Comparison of ENCODE assay signal across 10 mouse cellular contexts in the genomic region with DNA sequence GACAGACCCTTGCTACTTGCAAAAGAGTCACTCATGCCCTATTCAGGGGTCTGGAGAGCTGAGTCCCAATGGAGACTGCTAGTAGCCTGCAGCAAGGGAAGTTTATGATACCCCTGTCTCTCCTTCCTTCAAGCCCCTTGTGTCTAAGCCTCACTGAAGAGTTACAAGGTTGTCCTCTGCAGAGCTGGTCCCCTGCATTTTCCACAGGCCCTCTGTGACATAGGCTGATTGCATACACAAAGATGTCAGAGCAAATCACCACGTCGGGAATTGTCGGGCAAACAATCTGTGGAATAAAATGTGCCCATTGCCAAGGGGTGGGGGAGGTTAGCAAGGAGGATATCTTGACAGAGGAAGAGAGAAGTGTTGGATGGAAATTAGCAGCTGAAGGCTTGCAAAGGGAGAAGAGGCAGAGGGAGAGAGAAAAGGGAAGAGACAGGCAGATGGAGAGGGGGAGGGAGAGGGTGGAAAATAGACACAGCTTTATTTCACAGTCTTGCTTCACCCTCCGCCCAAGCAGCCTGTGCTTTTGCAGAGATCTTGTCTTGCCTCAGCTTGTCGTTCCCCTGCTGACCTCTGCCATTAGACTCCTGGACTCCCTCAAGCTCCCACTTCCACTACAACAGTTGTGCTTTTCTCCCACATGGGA.
DNase-seq lines count a peak whose midpoint lies in the region; ATAC-seq and TF ChIP-seq lines count a peak whose summit lies in the region.
"Had no signal": no experiment of that assay in that cellular context is flagged by ENCODE, and none has a peak within 500 bp of the region (broad histone marks: within the 10 kb centered on the region; RNA-seq: fewer than 3 reads in every experiment).

No protein-coding gene starts in this region.

- H3K27me3 ChIP-seq in liver, adult 2 months (ENCODE audit: control insufficient read depth, insufficient read depth, low read length), result no peaks in the 10 kb centered on the region
- no peaks in the 10 kb centered on the region for H3K27me3 ChIP-seq in liver, postnatal 0 days (ENCODE audit: insufficient read depth, low read length)
- H3K27me3 ChIP-seq in heart, embryonic 12.5 days (replicated peaks), result no peaks in the 10 kb centered on the region
- H3K27me3 ChIP-seq: neural tube, embryonic 13.5 days had no signal

- H3K4me3 ChIP-seq in liver, adult 2 months (ENCODE audit: insufficient read depth, low read depth, low read length), result no peak overlapping the region
- no peak overlapping the region for H3K4me3 ChIP-seq in liver, postnatal 0 days (ENCODE audit: low read depth, low read length)
- no peak overlapping the region for H3K4me3 ChIP-seq in heart, embryonic 12.5 days
- H3K4me3 ChIP-seq: neural tube, embryonic 13.5 days had no signal

- peak; percentile 3 for DNase-seq in liver, adult 2 months (ENCODE audit: extremely low read depth, low read depth, low spot score)
- DNase-seq in liver, postnatal 0 days, result no peak
- DNase-seq in layer of hippocampus, adult 8-10 months (ENCODE audit: low spot score in 2 of 2), result peak; percentile 45 to 63
- DNase-seq in right cerebral cortex, postnatal 10 days (ENCODE audit: low spot score in 2 of 2), result peak; percentile 66 to 87
- no peak for DNase-seq in heart, postnatal 10 days
- DNase-seq: heart, postnatal 14 days had no signal

- no peak overlapping the region for H3K9ac ChIP-seq in liver, adult 2 months (ENCODE audit: low read depth, low read length)
- H3K9ac ChIP-seq in liver, postnatal 0 days (replicated peaks), result no peak overlapping the region
- no peak overlapping the region for H3K9ac ChIP-seq in heart, embryonic 12.5 days
- H3K9ac ChIP-seq: neural tube, embryonic 13.5 days had no signal

- H3K4me1 ChIP-seq in liver, adult 2 months (ENCODE audit: control insufficient read depth, insufficient read depth, low read length), result no peaks in the 10 kb centered on the region
- no peaks in the 10 kb centered on the region for H3K4me1 ChIP-seq in liver, postnatal 0 days (ENCODE audit: insufficient read depth)
- H3K4me1 ChIP-seq in heart, embryonic 12.5 days (replicated peaks), result no peaks in the 10 kb centered on the region

- H3K27ac ChIP-seq in liver, adult 2 months (replicated peaks; ENCODE audit: insufficient read depth, low read depth, low read length), result no peak overlapping the region
- H3K27ac ChIP-seq in liver, postnatal 0 days (ENCODE audit: low read depth), result no peak overlapping the region
- no peak overlapping the region for H3K27ac ChIP-seq in heart, embryonic 12.5 days (ENCODE audit: poor library complexity, severe bottlenecking)
- H3K27ac ChIP-seq: neural tube, embryonic 13.5 days had no signal

- no peaks in the 10 kb centered on the region for H3K79me2 ChIP-seq in liver, adult 2 months (ENCODE audit: control insufficient read depth, insufficient read depth, low read length)

- intact Hi-C loops in heart, postnatal 10 days (cut with DNase I), result no loop called here

- TF ChIP-seq POLR2A in liver, adult 2 months (IDR thresholded peaks at IDR 0.05; ENCODE audit: extremely low read depth, insufficient read depth, low read length), result no peak

- no peaks in the 10 kb centered on the region for H3K36me3 ChIP-seq in liver, adult 2 months (ENCODE audit: control insufficient read depth, insufficient read depth, low read length)
- no peaks in the 10 kb centered on the region for H3K36me3 ChIP-seq in liver, postnatal 0 days (replicated peaks; ENCODE audit: insufficient read depth, low read length)
- no peaks in the 10 kb centered on the region for H3K36me3 ChIP-seq in heart, embryonic 12.5 days
- H3K36me3 ChIP-seq: G1E; neural tube, embryonic 13.5 days had no signal

- 59% methylated on average over 5 of the region's 5 CpGs for WGBS in liver, adult 2 months
- 48% methylated on average over 5 of the region's 5 CpGs for WGBS in liver, postnatal 0 days (ENCODE audit: insufficient replicate concordance)
- WGBS in heart, embryonic 12.5 days, result 38% methylated on average over 5 of the region's 5 CpGs

- TF ChIP-seq CTCF in liver, adult 2 months (IDR thresholded peaks at IDR 0.05; ENCODE audit: low read depth, low read length), result no peak
- TF ChIP-seq CTCF in liver, postnatal 0 days (IDR thresholded peaks at IDR 0.05; ENCODE audit: low read depth), result no peak

- ATAC-seq in liver, postnatal 0 days, result no peak
- peak; percentile 91 for ATAC-seq in frontal cortex, adult (ENCODE audit: low TSS enrichment)
- ATAC-seq in heart, embryonic 12.5 days (ENCODE audit: insufficient number of reproducible peaks, low FRiP score), result no peak

- H3K4me2 ChIP-seq in liver, postnatal 0 days (ENCODE audit: low read depth, low read length), result no peak overlapping the region
- no peak overlapping the region for H3K4me2 ChIP-seq in heart, embryonic 12.5 days
- H3K4me2 ChIP-seq: neural tube, embryonic 13.5 days had no signal

- no peak for TF ChIP-seq EP300 in liver, postnatal 0 days (IDR thresholded peaks at IDR 0.05; ENCODE audit: low read depth)

- no peaks in the 10 kb centered on the region for H3K9me3 ChIP-seq in liver, postnatal 0 days (ENCODE audit: low read length)
- H3K9me3 ChIP-seq in heart, embryonic 12.5 days (replicated peaks), result no peaks in the 10 kb centered on the region
- H3K9me3 ChIP-seq: G1E; neural tube, embryonic 13.5 days had no signal

Comparison
In these comparisons a context has a peak if more than half of its experiments do, and no peak if none do; other contexts are left out.
1. DNase-seq: peak in liver, adult 2 months (single experiment), layer of hippocampus, adult 8-10 months (2 of 2) and right cerebral cortex, postnatal 10 days (2 of 2); none in liver, postnatal 0 days (single experiment) and heart, postnatal 10 days (0 of 2).